Mouse (Mus musculus): Measurements from ENCODE around the gene Cfap126. TPM values are rescaled to one million over a fixed set of nuclear protein-coding genes. Genes with fewer than 3 reads are reported as not detected.
"Not testable (repeated sequence)": the region's sequence is repeated elsewhere in the genome, so short reads cannot be mapped to it uniquely, and the experiment has no call there.

Gene Cfap126
- 1.4 to 6.2 TPM (median 1.6 TPM) in 3 replicates for total RNA-seq (2017)

- ATAC-seq (replicated peaks; ENCODE audit: insufficient number of reproducible peaks, low FRiP score, low TSS enrichment, poor library complexity, severe bottlenecking), result peak; percentile 72
These were observed at the start of gene Cfap126 for GRCm38 (mm10) chr1:171113873-171114299. Gene Cfap126 (plus strand): TSS chr1:171113918.

GRCm38 (mm10) chr1:171064491-171065242 lies 49.1 kb upstream of the Cfap126 start, which contains the start of gene Fcgr3:
Gene Fcgr3 (minus strand): TSS chr1:171064935.
- peak; percentile 38 for ATAC-seq (replicated peaks; ENCODE audit: insufficient number of reproducible peaks, low FRiP score, low TSS enrichment, poor library complexity, severe bottlenecking)

DNA sequence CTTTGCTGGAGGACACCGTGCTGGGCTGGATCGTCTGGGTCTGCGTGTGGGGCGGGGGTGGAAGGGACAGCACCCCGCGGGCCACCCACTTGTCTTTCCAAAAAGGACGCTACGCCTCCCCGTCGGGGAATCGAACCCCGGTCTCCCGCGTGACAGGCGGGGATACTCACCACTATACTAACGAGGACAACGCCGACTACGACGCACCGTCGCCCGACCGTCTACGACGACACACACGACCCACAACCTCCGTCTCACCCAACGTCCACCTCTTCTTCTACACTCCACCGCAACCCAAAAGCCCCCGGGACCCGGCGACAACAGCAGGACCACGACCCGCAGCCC lies 48.5 kb upstream of the Cfap126 start:
- 0 out of 2 replicates have a peak, but pooled peaks have one; percentile 5 for ATAC-seq (replicated peaks; ENCODE audit: insufficient number of reproducible peaks, low FRiP score, low TSS enrichment, poor library complexity, severe bottlenecking)

DNA sequence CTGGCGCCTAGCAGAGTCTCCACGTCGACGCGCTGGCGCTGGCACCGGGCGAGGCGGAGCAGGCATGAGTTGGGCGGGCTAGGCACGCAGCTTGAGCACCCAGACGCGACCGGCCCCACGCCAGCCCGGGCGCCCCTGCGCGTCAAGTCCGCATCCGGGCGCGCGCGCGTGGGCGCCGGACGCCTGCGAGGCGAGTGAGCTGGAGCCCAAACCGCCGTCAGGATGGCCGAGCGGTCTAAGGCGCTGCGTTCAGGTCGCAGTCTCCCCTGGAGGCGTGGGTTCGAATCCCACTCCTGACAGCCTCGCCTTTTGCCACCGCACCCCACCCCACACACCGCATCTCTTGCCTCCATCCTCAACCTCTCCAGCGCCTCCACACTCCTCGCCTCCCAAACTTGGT lies 48.0 kb upstream of the Cfap126 start:
- not testable (repeated sequence) for ATAC-seq (replicated peaks; ENCODE audit: insufficient number of reproducible peaks, low FRiP score, low TSS enrichment, poor library complexity, severe bottlenecking)

DNA sequence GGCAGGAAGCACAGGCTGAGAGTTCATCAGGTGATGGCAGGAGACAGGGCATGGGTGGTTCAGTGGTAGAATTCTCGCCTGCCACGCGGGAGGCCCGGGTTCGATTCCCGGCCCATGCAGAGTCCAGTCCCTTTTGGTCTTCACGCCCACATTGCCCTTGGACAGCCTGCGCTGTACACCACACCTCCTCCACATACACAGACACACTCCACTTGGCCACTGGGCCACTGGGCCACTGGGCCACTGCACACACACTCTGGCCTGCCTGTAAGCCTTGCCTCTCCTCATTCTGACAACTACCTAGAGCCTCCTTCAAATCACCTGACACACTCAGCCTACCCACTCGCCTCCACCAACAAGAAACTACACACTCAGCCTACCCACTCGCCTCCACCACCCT lies 47.1 kb upstream of the Cfap126 start:
- ATAC-seq (replicated peaks; ENCODE audit: insufficient number of reproducible peaks, low FRiP score, low TSS enrichment, poor library complexity, severe bottlenecking), result not testable (repeated sequence)

- not testable (repeated sequence) for ATAC-seq (replicated peaks; ENCODE audit: insufficient number of reproducible peaks, low FRiP score, low TSS enrichment, poor library complexity, severe bottlenecking)
These were observed 45.8 kb upstream of the Cfap126 start for GRCm38 (mm10) chr1:171067928-171068327.

- not testable (repeated sequence) for ATAC-seq (replicated peaks; ENCODE audit: insufficient number of reproducible peaks, low FRiP score, low TSS enrichment, poor library complexity, severe bottlenecking)
These were observed 44.2 kb upstream of the Cfap126 start for GRCm38 (mm10) chr1:171069508-171069907.

- not testable (repeated sequence) for ATAC-seq (replicated peaks; ENCODE audit: insufficient number of reproducible peaks, low FRiP score, low TSS enrichment, poor library complexity, severe bottlenecking)
These were observed 42.8 kb upstream of the Cfap126 start for GRCm38 (mm10) chr1:171070879-171071278.

GRCm38 (mm10) chr1:171071726-171072125 lies 42.0 kb upstream of the Cfap126 start:
- peak; percentile 24 for ATAC-seq (replicated peaks; ENCODE audit: insufficient number of reproducible peaks, low FRiP score, low TSS enrichment, poor library complexity, severe bottlenecking)

- ATAC-seq (replicated peaks; ENCODE audit: insufficient number of reproducible peaks, low FRiP score, low TSS enrichment, poor library complexity, severe bottlenecking), result peak; percentile 20
These were observed 41.5 kb upstream of the Cfap126 start for GRCm38 (mm10) chr1:171072217-171072616.

GRCm38 (mm10) chr1:171074283-171074682 lies 39.4 kb upstream of the Cfap126 start:
- ATAC-seq (replicated peaks; ENCODE audit: insufficient number of reproducible peaks, low FRiP score, low TSS enrichment, poor library complexity, severe bottlenecking), result not testable (repeated sequence)

DNA sequence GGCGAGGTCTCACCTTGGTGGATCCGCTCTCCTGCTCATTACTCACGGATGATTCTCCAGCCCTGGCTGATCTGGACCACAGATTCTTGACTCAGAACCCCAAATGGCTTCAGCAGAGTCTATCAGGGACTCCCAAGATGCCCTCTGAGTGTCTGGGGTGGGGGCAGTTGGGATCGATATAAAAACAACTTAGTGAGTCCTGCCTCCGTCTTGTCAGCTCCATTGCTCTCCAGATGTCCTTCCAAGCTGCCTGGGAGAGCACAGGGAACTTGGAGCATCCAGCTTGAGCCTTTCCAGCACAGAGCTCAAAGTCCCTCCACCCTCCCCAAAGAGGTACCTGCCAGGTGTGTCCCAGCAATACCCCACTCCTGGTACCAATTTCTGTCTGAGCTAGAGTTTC lies 37.5 kb upstream of the Cfap126 start:
- ATAC-seq (replicated peaks; ENCODE audit: insufficient number of reproducible peaks, low FRiP score, low TSS enrichment, poor library complexity, severe bottlenecking), result not testable (repeated sequence)

GRCm38 (mm10) chr1:171077192-171077591 lies 36.5 kb upstream of the Cfap126 start:
- ATAC-seq (replicated peaks; ENCODE audit: insufficient number of reproducible peaks, low FRiP score, low TSS enrichment, poor library complexity, severe bottlenecking), result not testable (repeated sequence)

DNA sequence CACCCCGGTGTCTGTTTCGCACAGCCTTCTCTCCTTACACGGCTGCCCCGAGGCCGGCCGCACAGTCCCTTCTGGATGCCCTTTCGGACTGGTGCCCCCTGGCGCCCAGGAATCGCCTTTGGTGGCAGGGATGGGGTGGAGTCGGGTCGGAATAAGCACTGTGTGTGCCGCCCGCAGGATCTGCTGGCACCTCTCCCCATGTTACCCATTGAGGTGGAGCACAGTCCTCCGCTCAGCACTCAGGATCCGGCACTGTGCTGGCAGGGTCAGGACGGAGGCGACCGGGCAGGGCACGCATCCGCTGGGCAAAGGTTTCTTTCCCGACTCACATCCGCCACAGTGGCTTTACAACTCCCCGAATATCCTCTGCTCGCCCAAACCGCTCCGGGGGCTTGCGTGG lies 35.8 kb upstream of the Cfap126 start:
- peak; percentile 9 for ATAC-seq (replicated peaks; ENCODE audit: insufficient number of reproducible peaks, low FRiP score, low TSS enrichment, poor library complexity, severe bottlenecking)

DNA sequence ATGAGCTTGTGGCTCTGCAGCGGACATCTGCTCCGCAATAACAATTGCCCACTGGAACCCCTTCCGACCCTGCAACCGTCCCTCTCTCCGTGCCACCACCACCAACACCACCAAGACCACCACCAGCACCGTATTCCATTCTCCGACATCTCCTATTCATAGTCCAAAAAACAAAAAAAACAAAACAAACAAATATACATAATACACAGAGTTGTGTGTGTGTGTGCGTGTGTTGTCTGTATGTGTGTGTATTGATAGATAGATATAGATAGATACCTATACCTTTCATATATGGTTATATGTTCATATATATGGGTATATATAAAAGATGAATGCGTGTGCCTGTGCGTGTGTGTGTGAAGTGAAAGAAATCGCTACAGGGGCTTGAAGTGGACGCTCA lies 35.3 kb upstream of the Cfap126 start:
- ATAC-seq (replicated peaks; ENCODE audit: insufficient number of reproducible peaks, low FRiP score, low TSS enrichment, poor library complexity, severe bottlenecking), result not testable (repeated sequence)

- peak; percentile 24 for ATAC-seq (replicated peaks; ENCODE audit: insufficient number of reproducible peaks, low FRiP score, low TSS enrichment, poor library complexity, severe bottlenecking)
These were observed 34.4 kb upstream of the Cfap126 start for GRCm38 (mm10) chr1:171079345-171079744.

DNA sequence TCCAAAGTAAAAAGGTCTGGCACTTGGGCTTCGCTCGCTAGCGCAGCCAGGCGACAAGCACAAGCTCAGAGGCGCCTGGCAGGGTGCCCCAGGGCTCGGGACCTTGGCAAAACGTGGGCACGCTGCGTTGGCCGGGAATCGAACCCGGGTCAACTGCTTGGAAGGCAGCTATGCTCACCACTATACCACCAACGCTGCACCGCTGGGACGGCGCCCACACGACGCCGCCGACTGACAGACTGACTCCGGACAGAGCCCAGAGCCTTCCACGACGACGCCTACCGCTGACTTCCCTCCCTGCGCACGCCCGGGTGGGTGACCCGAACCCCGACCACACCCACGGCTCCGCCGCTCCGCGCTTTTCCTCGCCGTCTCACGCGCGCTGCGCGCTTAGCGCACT lies 33.9 kb upstream of the Cfap126 start:
- peak; percentile 13; the same call in 1 of the 2 replicates for ATAC-seq (replicated peaks; ENCODE audit: insufficient number of reproducible peaks, low FRiP score, low TSS enrichment, poor library complexity, severe bottlenecking)

DNA sequence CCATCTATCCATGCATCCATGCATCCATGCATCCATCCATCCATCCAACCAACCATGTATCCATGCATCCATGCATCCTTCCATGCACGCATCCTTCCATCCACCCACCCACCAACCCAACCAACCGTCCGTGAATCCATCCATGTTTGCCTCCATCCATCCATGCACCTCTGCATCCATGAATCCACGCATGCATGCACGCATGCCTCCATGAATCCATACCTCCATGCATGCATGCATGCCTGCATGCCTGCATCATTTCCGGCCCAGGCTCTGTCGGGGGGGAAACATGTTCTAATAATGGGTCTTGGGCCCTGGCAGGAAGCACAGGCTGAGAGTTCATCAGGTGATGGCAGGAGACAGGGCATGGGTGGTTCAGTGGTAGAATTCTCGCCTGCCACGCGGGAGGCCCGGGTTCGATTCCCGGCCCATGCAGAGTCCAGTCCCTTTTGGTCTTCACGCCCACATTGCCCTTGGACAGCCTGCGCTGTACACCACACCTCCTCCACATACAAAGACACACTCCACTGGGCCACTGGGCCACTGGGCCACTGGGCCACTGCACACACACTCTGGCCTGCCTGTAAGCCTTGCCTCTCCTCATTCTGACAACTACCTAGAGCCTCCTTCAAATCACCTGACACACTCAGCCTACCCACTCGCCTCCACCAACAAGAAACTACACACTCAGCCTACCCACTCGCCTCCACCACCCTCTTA lies 32.0 kb upstream of the Cfap126 start:
- ATAC-seq (replicated peaks; ENCODE audit: insufficient number of reproducible peaks, low FRiP score, low TSS enrichment, poor library complexity, severe bottlenecking), result not testable (repeated sequence)

DNA sequence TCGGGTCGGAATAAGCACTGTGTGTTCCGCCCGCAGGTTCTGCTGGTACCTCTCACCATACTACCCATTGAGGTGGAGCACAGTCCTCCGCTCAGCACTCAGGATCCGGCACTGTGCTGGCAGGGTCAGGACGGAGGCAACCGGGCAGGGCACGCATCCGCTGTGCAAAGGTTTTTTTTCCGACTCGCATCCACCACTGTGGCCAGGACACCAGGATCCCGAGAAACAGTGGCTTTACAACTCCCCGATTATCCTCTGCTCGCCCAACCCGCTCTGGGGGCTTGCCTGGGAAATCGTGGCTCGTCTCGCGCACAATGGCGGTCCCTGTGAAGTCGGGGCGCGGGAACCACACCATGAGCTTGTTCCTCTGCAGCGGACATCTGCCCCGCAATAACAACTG lies 28.0 kb upstream of the Cfap126 start:
- ATAC-seq (replicated peaks; ENCODE audit: insufficient number of reproducible peaks, low FRiP score, low TSS enrichment, poor library complexity, severe bottlenecking), result no peak
